Mouse (Mus musculus): ENCODE results near the gene Cd63.

DNA sequence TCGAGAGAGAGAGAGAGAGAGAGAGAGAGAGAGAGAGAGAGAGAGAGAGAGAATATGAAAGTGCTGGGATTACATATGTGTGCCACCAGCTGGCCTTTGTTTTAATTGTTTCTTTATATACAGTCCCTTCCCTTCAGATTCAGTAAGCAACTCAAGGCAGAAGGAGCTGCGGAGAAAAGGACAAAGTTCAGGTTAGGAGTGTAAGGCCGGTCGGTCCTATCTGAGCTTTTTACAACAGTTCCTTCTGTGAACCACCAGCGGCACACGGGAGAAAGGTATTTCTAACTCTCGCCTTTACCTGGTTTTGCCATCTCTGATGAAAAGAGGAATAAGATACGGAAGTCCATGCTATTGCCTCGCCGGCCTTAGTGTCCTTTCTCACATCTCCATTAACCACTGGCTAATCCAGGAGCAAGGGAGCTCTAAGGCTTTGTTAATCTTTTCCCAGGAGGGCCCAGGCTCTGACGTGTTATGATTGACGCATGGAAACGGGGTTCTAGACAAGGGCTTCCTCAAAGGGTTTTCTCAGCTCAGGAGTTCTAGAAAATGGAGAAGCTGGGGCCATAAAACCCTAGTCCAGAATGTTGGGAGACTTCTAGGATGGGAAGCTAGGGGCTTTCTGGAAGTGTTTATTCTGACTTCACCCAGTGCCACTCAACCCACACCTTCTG lies 8.1 kb downstream of the Cd63 start:
- TF ChIP-seq CTCF (IDR thresholded peaks at IDR 0.05; ENCODE audit: low read depth, low read length) (no peak), POLR2A (IDR thresholded peaks at IDR 0.05; ENCODE audit: insufficient read depth, low read length) (no peak)

All from ES-Bruce4 (cell line).